Mouse (Mus musculus) embryonic fibroblast, embryonic 13.5 days (primary cell): ENCODE results near the gene Swi5. TPM values are rescaled to one million over a fixed set of nuclear protein-coding genes. Genes with fewer than 3 reads are reported as not detected.
A peak's percentile ranks its signal among the peaks of the same experiment; 100 is the strongest.

Experiments
- H3K27ac ChIP-seq: 2 replicates; pipeline ENCODE4 v1.5.1; 2012; ENCODE audit warnings: low read length, control low read depth, inconsistent platforms; ENCODE audit not compliant: insufficient read depth
- H3K4me1 ChIP-seq: 2 replicates; pipeline ENCODE4 v1.6.1; 2011; ENCODE audit warnings: low read length; ENCODE audit not compliant: control insufficient read depth, insufficient read depth
- H3K4me3 ChIP-seq: 2 replicates; pipeline ENCODE4 v1.5.1; 2011; ENCODE audit warnings: mild to moderate bottlenecking, control low read depth, low read length; ENCODE audit not compliant: insufficient read depth
- CTCF ChIP-seq: IDR thresholded peaks from 2 replicates; pipeline ENCODE4 v1.5.1; 2011; ENCODE audit warnings: mild to moderate bottlenecking, control low read depth, low read length, moderate library complexity, borderline replicate concordance; ENCODE audit not compliant: insufficient read depth
- POLR2A ChIP-seq: IDR thresholded peaks from 2 replicates; pipeline ENCODE4 v1.6.1; 2011; ENCODE audit warnings: low read depth, mild to moderate bottlenecking, control low read depth, low read length, moderate library complexity
- polyA plus RNA-seq: library from polyadenylated mRNA; stranded (reverse); fragments of >200 nt; gene quantifications from 2 replicates; pipeline ENCODE4 v1.2.4, GENCODE M21; 2011; ENCODE audit warnings: low read depth; ENCODE audit not compliant: missing spikeins, insufficient read length

Swi5 gene
- polyA plus RNA-seq, 1 experiment, result 474 TPM

DNA sequence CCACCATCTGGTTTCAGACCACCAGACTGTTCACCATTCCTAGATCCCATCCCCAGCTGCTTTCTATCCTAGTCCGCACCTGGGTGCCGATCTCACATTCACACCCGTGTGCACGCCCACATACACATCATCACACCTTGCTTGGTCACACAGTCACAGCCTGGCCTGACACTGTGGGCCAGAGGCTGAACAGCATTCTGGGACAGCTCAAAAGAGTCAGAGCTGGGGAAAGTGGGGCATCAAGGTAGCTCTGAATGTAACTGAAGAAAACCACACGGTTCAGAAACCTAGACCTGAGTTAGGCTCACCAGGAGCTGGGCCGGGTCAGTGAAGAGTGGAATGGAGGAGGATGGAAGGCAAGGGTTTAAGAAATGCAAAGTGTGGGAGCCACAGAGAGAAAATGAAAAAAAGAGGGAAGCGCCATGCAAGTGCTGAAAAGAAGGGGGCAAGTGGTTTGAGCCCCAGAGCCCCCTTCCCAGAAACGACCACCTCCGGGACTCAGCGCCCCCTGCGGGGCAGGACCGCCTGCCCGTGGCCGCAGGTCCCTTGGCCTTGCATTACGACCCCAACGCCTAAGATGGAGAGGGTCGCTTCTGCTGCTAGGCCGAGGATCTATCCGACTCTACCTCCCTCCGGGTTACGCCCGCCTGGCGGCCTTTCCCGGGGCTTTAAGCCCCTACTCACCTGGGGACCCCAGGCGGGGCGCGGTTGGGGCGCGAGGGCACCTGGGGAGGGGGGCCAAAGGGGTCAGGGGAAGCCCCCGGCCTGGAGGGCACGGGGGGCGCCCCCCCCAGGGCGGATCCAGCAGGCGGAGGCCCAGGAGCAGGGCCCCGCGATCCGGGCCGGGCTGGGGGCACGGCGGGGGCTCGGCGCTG is 23.8 kb upstream of the Swi5 start:
- peaks cover 15% of the 10 kb centered on the region for H3K4me1 ChIP-seq
- no peak overlapping the region for H3K27ac ChIP-seq
- TF ChIP-seq POLR2A, result no peak; the same call in 1 of the 2 replicates
- no peak for TF ChIP-seq CTCF
- peak overlapping the region; percentile 53 for H3K4me3 ChIP-seq

DNA sequence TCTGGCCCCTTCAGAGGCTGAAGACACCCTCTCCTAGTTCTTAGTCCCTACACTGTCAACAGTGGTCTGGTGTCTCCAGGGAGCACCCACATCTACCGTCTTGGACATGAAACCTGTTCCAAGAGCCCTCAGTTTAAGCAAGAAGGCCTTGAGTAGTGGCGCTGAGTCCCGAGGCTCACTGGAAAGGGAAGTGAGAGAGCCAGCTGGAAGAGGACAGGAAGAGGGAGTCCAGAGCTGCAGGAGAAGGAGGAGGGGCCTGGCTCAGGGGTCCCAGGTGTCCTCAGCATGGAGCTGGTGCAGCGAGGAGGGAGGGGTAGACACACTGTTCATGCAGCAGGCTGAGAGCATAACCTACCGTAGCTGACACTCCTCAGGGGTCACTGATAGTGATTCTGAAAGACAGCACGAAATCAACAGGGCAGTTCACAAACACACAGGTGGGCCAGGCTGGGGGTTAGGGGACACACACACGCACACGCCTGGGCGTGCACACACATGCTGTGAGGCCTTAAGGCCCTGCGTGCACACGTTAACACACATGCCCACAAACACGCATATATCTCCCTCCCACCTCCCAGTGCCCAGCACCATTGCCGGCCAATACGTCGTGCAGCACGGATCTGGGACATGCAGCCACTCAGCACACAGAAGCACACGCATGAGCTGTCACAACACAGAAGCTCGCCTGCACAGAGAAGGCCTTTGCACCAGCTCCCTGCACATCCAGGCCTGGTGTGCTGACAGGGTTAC is 22.4 kb upstream of the Swi5 start:
- TF ChIP-seq CTCF (no peak), POLR2A (no peak)
- Histone ChIP-seq H3K4me3 (no peak overlapping the region), H3K27ac (no peak overlapping the region), H3K4me1 (peaks cover 9% of the 10 kb centered on the region; the same call in 1 of the 2 replicates)

- no peak overlapping the region for H3K27ac ChIP-seq
- H3K4me3 ChIP-seq, result no peak overlapping the region
- no peak for TF ChIP-seq CTCF
- TF ChIP-seq POLR2A, result no peak
- H3K4me1 ChIP-seq, result peaks cover 7% of the 10 kb centered on the region; the same call in 1 of the 2 replicates
These were observed 21.1 kb upstream of the Swi5 start for GRCm38 (mm10) chr2:32308870-32309568.

DNA sequence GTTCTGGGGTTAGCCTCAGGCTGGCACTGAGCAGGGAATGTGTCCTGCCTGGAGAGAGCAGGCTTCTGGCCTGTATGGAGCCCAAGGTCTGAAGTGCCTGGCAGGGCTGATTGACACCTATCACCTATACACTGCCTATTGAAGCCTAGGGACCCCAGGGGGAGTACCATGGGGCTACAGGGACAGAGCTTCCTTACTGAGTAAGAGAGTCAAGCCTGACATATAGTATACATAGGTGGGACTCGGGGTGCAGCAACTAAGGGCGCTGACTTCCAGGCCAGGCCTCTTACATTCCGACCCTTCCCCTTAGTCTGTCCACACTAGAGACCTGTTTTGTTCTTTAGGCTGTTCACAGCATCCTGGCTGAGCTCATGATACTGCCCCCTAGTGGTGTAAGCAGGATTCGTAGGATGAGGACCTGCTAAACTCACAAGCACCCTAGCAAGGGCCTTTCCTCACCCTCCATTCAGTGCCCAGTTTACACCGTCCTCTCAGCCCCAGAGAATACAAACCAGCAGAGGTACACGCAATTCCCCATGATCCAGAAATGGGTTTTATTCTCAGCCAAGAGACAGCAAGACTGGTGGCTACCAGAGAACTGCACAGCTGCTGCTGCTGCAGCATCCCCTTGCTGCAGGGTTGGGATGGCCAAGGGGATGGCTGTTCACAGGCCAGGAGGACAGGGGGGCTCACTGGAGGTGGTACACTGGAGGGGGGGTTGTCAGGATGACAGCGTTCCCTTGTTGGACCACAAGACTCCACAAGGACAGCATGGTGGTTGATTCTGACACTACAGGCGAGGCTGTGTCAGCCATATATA is 20.3 kb upstream of the Swi5 start:
- peaks cover 7% of the 10 kb centered on the region; the same call in 1 of the 2 replicates for H3K4me1 ChIP-seq
- no peak overlapping the region for H3K4me3 ChIP-seq
- TF ChIP-seq POLR2A (peak; percentile 41; the same call in 1 of the 2 replicates), CTCF (peak; percentile 61; the same call in 1 of the 2 replicates)
- H3K27ac ChIP-seq, result no peak overlapping the region

DNA sequence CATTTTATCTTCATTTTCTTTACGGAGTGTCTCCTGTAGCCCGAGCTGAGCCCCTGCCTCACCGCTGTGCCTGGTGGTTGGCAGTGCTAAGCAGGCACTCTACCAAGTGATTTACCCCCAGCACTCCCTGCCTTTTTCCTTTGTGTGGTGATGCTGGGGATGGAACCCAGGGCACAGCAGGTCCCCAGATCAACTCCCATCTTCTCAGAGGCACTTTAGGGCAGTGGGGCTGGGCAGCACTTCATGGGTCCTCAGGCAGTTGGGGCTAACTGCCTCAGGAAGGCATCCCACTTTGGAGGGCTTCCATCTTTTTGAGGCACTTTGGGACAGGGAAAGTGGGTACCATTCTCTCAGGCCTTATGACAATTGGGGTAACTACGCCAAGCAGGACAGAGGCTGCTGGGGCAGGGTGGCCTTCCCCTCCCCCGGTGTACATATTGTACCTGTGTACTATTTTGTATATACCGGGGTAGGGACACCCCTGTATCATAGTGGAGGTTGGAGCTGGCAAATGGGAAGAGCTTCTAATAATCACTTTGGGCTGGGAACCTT is 19.4 kb upstream of the Swi5 start:
- H3K4me3 ChIP-seq, result no peak overlapping the region
- H3K27ac ChIP-seq, result no peak overlapping the region
- H3K4me1 ChIP-seq, result peaks cover 7% of the 10 kb centered on the region; the same call in 1 of the 2 replicates
- no peak for TF ChIP-seq CTCF
- TF ChIP-seq POLR2A, result no peak

- Histone ChIP-seq H3K27ac (no peak overlapping the region), H3K4me3 (no peak overlapping the region), H3K4me1 (peaks cover 2% of the 10 kb centered on the region; the same call in 1 of the 2 replicates)
- no peak for TF ChIP-seq POLR2A
- TF ChIP-seq CTCF, result no peak
These were observed 18.3 kb upstream of the Swi5 start for GRCm38 (mm10) chr2:32306176-32306575.

- H3K4me1 ChIP-seq, result no peaks in the 10 kb centered on the region
- H3K4me3 ChIP-seq, result no peak overlapping the region
- no peak overlapping the region for H3K27ac ChIP-seq
- TF ChIP-seq CTCF (no peak), POLR2A (no peak)
These were observed 17.8 kb upstream of the Swi5 start for GRCm38 (mm10) chr2:32305668-32306067.

GRCm38 (mm10) chr2:32304145-32304832 is 16.4 kb upstream of the Swi5 start:
- Histone ChIP-seq H3K4me1 (no peaks in the 10 kb centered on the region), H3K4me3 (no peak overlapping the region), H3K27ac (no peak overlapping the region)
- no peak for TF ChIP-seq POLR2A
- peak; percentile 98 for TF ChIP-seq CTCF
